Mouse (Mus musculus): Measurements from ENCODE around the gene Cntrob. TPM values are rescaled to one million over a fixed set of nuclear protein-coding genes. Genes with fewer than 3 reads are reported as not detected.

The Cntrob gene
- polyA plus RNA-seq, 1 experiment from 2014 or later = 24.5 TPM

- Histone ChIP-seq H3K4me1 (ENCODE audit: control insufficient read depth, insufficient read depth, low read length) (no peaks in the 10 kb centered on the region), H3K9ac (ENCODE audit: low read length) (no peak overlapping the region), H3K9me3 (ENCODE audit: control insufficient read depth, low read length) (no peaks in the 10 kb centered on the region), H3K4me2 (ENCODE audit: low read depth, severe bottlenecking) (no peak overlapping the region), H3K27ac (replicated peaks; ENCODE audit: low read depth, low read length) (no peak overlapping the region), H3K27me3 (ENCODE audit: control insufficient read depth, insufficient read depth, low read length) (no peaks in the 10 kb centered on the region), H3K4me3 (ENCODE audit: low read depth, low read length) (no peak overlapping the region), H3K36me3 (ENCODE audit: control insufficient read depth, insufficient read depth, low read length) (no peaks in the 10 kb centered on the region)
- DNase-seq (ENCODE audit: low spot score) = peak; percentile 90
- 41% methylated on average over 16 of the region's 16 CpGs for WGBS
- no peak for ATAC-seq (ENCODE audit: insufficient number of reproducible peaks, low FRiP score, low TSS enrichment, low read depth)
These were observed 51.3 kb downstream of the Cntrob start for GRCm38 (mm10) chr11:69272122-69272740.

GRCm38 (mm10) chr11:69269575-69269974 is 54.0 kb downstream of the Cntrob start:
- no peak overlapping the region for H3K9ac ChIP-seq (ENCODE audit: low read length)
- H3K27ac ChIP-seq (replicated peaks; ENCODE audit: low read depth, low read length) = no peak overlapping the region
- no peaks in the 10 kb centered on the region for H3K9me3 ChIP-seq (ENCODE audit: control insufficient read depth, low read length)
- no peaks in the 10 kb centered on the region for H3K27me3 ChIP-seq (ENCODE audit: control insufficient read depth, insufficient read depth, low read length)
- ATAC-seq (ENCODE audit: insufficient number of reproducible peaks, low FRiP score, low TSS enrichment, low read depth) (no peak), DNase-seq (ENCODE audit: low spot score) (peak; percentile 79)
- no peaks in the 10 kb centered on the region for H3K36me3 ChIP-seq (ENCODE audit: control insufficient read depth, insufficient read depth, low read length)
- H3K4me3 ChIP-seq (ENCODE audit: low read depth, low read length) = no peak overlapping the region
- no peak overlapping the region for H3K4me2 ChIP-seq (ENCODE audit: low read depth, severe bottlenecking)
- H3K4me1 ChIP-seq (ENCODE audit: control insufficient read depth, insufficient read depth, low read length) = 0 out of 2 replicates have a peak, but pooled peaks cover 2% of the 10 kb centered on the region
- 22% methylated on average over 13 of the region's 13 CpGs for WGBS

DNA sequence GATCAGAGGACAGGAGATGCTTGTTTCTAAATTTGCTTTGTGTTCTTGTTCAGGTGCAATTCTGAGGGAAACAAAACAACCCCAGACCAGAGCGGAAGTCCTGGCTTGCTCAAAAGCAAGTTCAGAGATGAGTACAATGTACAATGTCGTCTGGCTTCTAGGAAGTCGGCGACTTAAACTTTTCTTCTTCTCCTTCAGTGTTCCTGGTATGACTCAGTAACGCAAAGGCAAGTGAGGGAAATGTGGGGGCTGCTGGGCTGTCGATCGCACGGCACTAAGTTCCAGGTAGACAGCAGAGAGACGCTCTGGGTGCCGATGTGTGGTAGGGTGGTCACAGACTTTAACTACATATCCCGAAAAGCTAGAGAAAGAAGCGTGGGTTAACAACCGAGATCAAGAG is 55.5 kb downstream of the Cntrob start:
- WGBS = 92% methylated on average over 13 of the region's 13 CpGs
- no peak overlapping the region for H3K4me2 ChIP-seq (ENCODE audit: low read depth, severe bottlenecking)

DNA sequence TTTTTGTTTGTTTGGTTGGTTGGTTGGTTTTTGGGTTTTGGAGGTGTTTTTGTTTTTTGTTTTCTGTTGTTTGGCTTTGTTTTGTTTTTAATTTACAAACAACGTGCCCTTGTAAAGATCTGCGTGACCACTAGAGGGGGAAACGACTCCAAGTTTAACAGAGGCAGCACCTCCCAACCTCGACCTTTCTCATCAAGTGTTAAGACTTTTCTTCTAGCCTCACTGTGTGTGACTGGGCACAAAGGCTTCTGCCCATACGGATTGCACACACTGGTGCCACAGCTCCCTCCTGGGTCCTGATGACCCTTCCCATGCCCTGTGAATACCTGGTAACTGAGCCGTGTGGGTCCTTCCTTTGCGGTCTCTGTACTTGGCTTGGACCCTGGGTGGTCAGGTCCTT is 56.2 kb downstream of the Cntrob start:
- H3K27me3 ChIP-seq (ENCODE audit: control insufficient read depth, insufficient read depth, low read length) = no peaks in the 10 kb centered on the region
- H3K4me3 ChIP-seq (ENCODE audit: low read depth, low read length) = no peak overlapping the region
- 0 out of 2 replicates have a peak, but pooled peaks cover 2% of the 10 kb centered on the region for H3K4me1 ChIP-seq (ENCODE audit: control insufficient read depth, insufficient read depth, low read length)
- no peak overlapping the region for H3K4me2 ChIP-seq (ENCODE audit: low read depth, severe bottlenecking)
- no peaks in the 10 kb centered on the region for H3K36me3 ChIP-seq (ENCODE audit: control insufficient read depth, insufficient read depth, low read length)
- ATAC-seq (ENCODE audit: insufficient number of reproducible peaks, low FRiP score, low TSS enrichment, low read depth) (no peak), DNase-seq (ENCODE audit: low spot score) (peak; percentile 56)
- H3K9ac ChIP-seq (ENCODE audit: low read length) = no peak overlapping the region
- no peak overlapping the region for H3K27ac ChIP-seq (replicated peaks; ENCODE audit: low read depth, low read length)
- no peaks in the 10 kb centered on the region for H3K9me3 ChIP-seq (ENCODE audit: control insufficient read depth, low read length)
- 33% methylated on average over 7 of the region's 7 CpGs for WGBS

More for the DNA sequence above, 55.5 kb downstream of the Cntrob start:
- Histone ChIP-seq H3K36me3 (ENCODE audit: control insufficient read depth, insufficient read depth, low read length) (no peaks in the 10 kb centered on the region), H3K9me3 (ENCODE audit: control insufficient read depth, low read length) (no peaks in the 10 kb centered on the region), H3K27ac (replicated peaks; ENCODE audit: low read depth, low read length) (no peak overlapping the region), H3K27me3 (ENCODE audit: control insufficient read depth, insufficient read depth, low read length) (no peaks in the 10 kb centered on the region), H3K4me3 (ENCODE audit: low read depth, low read length) (no peak overlapping the region), H3K4me1 (ENCODE audit: control insufficient read depth, insufficient read depth, low read length) (0 out of 2 replicates have a peak, but pooled peaks cover 2% of the 10 kb centered on the region), H3K9ac (ENCODE audit: low read length) (no peak overlapping the region)
- no peak for ATAC-seq (ENCODE audit: insufficient number of reproducible peaks, low FRiP score, low TSS enrichment, low read depth)
- no peak for DNase-seq (ENCODE audit: low spot score)

DNA sequence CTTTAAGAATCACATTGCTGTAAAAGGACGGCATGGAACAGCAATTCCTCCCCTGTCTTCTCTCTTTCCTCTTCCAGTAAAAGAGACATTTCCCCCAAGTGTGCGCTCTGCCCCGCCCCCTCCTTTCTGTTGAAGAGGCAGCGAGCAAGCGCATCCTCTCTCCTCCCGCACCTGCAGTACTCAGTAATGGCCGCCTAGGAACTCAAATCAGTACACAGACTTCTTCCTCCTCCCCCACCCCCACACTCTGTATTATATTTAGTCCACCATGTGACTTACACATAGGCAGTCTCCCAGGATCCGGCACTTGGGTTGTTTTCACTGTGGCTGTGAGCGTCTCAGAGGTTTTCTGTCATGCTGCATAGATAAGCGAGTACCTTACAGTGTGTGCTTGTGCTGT is 57.3 kb downstream of the Cntrob start:
- Histone ChIP-seq H3K4me3 (ENCODE audit: low read depth, low read length) (no peak overlapping the region), H3K36me3 (ENCODE audit: control insufficient read depth, insufficient read depth, low read length) (no peaks in the 10 kb centered on the region), H3K27ac (replicated peaks; ENCODE audit: low read depth, low read length) (no peak overlapping the region), H3K9ac (ENCODE audit: low read length) (no peak overlapping the region), H3K9me3 (ENCODE audit: control insufficient read depth, low read length) (no peaks in the 10 kb centered on the region), H3K4me2 (ENCODE audit: low read depth, severe bottlenecking) (no peak overlapping the region), H3K4me1 (ENCODE audit: control insufficient read depth, insufficient read depth, low read length) (0 out of 2 replicates have a peak, but pooled peaks cover 2% of the 10 kb centered on the region), H3K27me3 (ENCODE audit: control insufficient read depth, insufficient read depth, low read length) (no peaks in the 10 kb centered on the region)
- DNase-seq (ENCODE audit: low spot score) (no peak), ATAC-seq (ENCODE audit: insufficient number of reproducible peaks, low FRiP score, low TSS enrichment, low read depth) (no peak)
- 38% methylated on average over 10 of the region's 10 CpGs for WGBS

DNA sequence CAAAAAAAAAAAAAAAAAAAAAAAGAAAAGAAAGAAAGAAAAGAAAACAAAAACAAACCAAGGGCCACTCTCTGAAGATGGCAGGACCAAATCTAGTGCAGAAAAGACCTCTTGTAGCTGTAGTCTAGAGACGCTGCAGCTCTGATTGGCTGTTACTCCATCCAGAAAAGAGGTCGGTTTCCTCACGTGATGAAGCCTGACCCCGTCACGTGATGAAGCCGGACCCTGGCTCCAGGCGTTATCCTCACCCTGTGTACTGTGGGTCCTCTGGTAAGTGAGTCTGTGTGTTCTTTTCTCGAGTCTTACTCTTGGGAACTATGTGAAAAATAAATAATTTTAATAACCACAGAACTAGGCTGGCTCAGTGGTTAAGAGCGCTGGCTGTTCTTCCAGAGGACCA is 58.2 kb downstream of the Cntrob start:
- Histone ChIP-seq H3K4me1 (ENCODE audit: control insufficient read depth, insufficient read depth, low read length) (0 out of 2 replicates have a peak, but pooled peaks cover 2% of the 10 kb centered on the region), H3K9ac (ENCODE audit: low read length) (no peak overlapping the region), H3K9me3 (ENCODE audit: control insufficient read depth, low read length) (no peaks in the 10 kb centered on the region), H3K27me3 (ENCODE audit: control insufficient read depth, insufficient read depth, low read length) (no peaks in the 10 kb centered on the region), H3K36me3 (ENCODE audit: control insufficient read depth, insufficient read depth, low read length) (no peaks in the 10 kb centered on the region), H3K27ac (replicated peaks; ENCODE audit: low read depth, low read length) (no peak overlapping the region), H3K4me2 (ENCODE audit: low read depth, severe bottlenecking) (no peak overlapping the region), H3K4me3 (ENCODE audit: low read depth, low read length) (no peak overlapping the region)
- ATAC-seq (ENCODE audit: insufficient number of reproducible peaks, low FRiP score, low TSS enrichment, low read depth) (no peak), DNase-seq (ENCODE audit: low spot score) (no peak)
- 63% methylated on average over 9 of the region's 9 CpGs for WGBS

DNA sequence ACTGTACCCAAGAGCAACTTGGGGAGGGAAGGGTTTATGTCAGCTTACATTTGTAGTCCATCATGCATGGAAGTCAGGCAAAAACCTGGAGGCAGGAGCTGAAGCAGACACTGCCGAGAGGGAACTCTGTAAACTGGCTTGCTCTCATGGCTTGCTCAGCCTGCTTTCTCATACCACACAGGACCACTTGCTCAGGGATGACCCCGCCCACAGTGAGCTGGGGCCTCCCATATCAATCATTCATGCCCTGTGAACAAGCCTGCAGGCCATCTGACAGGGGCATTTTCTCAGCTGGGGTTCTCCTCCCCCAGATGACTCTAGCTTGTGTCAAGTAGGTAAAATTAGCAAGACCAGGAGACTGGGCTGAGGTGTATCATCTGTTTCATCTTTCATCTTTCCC is 59.3 kb downstream of the Cntrob start:
- ATAC-seq (ENCODE audit: insufficient number of reproducible peaks, low FRiP score, low TSS enrichment, low read depth) = no peak
- Histone ChIP-seq H3K9ac (ENCODE audit: low read length) (no peak overlapping the region), H3K9me3 (ENCODE audit: control insufficient read depth, low read length) (no peaks in the 10 kb centered on the region), H3K27me3 (ENCODE audit: control insufficient read depth, insufficient read depth, low read length) (no peaks in the 10 kb centered on the region), H3K4me2 (ENCODE audit: low read depth, severe bottlenecking) (no peak overlapping the region), H3K4me3 (ENCODE audit: low read depth, low read length) (no peak overlapping the region), H3K27ac (replicated peaks; ENCODE audit: low read depth, low read length) (no peak overlapping the region), H3K4me1 (ENCODE audit: control insufficient read depth, insufficient read depth, low read length) (0 out of 2 replicates have a peak, but pooled peaks cover 2% of the 10 kb centered on the region), H3K36me3 (ENCODE audit: control insufficient read depth, insufficient read depth, low read length) (no peaks in the 10 kb centered on the region)
- WGBS = 69% methylated on average over 2 of the region's 2 CpGs
- no peak for DNase-seq (ENCODE audit: low spot score)

GRCm38 (mm10) chr11:69260111-69260510 is 63.5 kb downstream of the Cntrob start:
- 91% methylated on average over 1 of the region's 1 CpGs for WGBS
- Histone ChIP-seq H3K9ac (ENCODE audit: low read length) (no peak overlapping the region), H3K4me2 (ENCODE audit: low read depth, severe bottlenecking) (no peak overlapping the region), H3K9me3 (ENCODE audit: control insufficient read depth, low read length) (no peaks in the 10 kb centered on the region), H3K27ac (replicated peaks; ENCODE audit: low read depth, low read length) (no peak overlapping the region), H3K4me3 (ENCODE audit: low read depth, low read length) (no peak overlapping the region), H3K4me1 (ENCODE audit: control insufficient read depth, insufficient read depth, low read length) (no peaks in the 10 kb centered on the region), H3K27me3 (ENCODE audit: control insufficient read depth, insufficient read depth, low read length) (no peaks in the 10 kb centered on the region), H3K36me3 (ENCODE audit: control insufficient read depth, insufficient read depth, low read length) (no peaks in the 10 kb centered on the region)
- no peak for DNase-seq (ENCODE audit: low spot score)
- no peak for ATAC-seq (ENCODE audit: insufficient number of reproducible peaks, low FRiP score, low TSS enrichment, low read depth)

GRCm38 (mm10) chr11:69258287-69258686 is 65.3 kb downstream of the Cntrob start:
- Histone ChIP-seq H3K4me3 (ENCODE audit: low read depth, low read length) (no peak overlapping the region), H3K4me2 (ENCODE audit: low read depth, severe bottlenecking) (no peak overlapping the region), H3K27ac (replicated peaks; ENCODE audit: low read depth, low read length) (no peak overlapping the region), H3K4me1 (ENCODE audit: control insufficient read depth, insufficient read depth, low read length) (0 out of 2 replicates have a peak, but pooled peaks cover under 1% of the 10 kb centered on the region), H3K9ac (ENCODE audit: low read length) (no peak overlapping the region), H3K9me3 (ENCODE audit: control insufficient read depth, low read length) (no peaks in the 10 kb centered on the region), H3K27me3 (ENCODE audit: control insufficient read depth, insufficient read depth, low read length) (no peaks in the 10 kb centered on the region), H3K36me3 (ENCODE audit: control insufficient read depth, insufficient read depth, low read length) (no peaks in the 10 kb centered on the region)
- ATAC-seq (ENCODE audit: insufficient number of reproducible peaks, low FRiP score, low TSS enrichment, low read depth) (no peak), DNase-seq (ENCODE audit: low spot score) (peak; percentile 63)
- whole genome bisulfite sequencing = 61% methylated on average over 5 of the region's 5 CpGs

All from limb, embryonic 11.5 days (tissue).